9 mouse cellular contexts compared by ENCODE assay signal in the genomic region with DNA sequence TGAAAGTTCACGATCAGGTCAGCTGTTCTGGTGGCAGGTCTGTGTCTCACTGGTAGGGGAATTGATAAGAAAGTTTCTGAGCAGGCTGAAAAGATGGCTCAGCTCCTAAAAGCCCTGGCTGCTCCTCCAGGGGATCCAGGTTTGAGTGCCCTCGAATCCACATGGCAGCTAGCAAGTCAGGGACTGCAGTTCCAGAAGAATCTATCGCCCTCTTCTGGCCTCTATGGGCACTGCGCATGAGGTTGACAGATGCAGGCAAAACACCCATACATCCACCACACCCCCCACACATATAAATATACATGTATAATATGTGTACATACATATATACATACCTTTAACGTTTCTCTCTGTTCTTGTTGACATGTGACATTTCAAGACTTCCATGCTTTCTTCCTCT. TPM values are rescaled to one million over a fixed set of nuclear protein-coding genes. Genes with fewer than 3 reads are reported as not detected.
A peak's percentile ranks its signal among the peaks of the same experiment; 100 is the strongest.
DNase-seq lines count a peak whose midpoint lies in the region; ATAC-seq and TF ChIP-seq lines count a peak whose summit lies in the region.
"Not testable (repeated sequence)": the region's sequence is repeated elsewhere in the genome, so short reads cannot be mapped to it uniquely, and the experiment has no call there.
"Had no signal": no experiment of that assay in that cellular context is flagged by ENCODE, and none has a peak within 500 bp of the region (broad histone marks: within the 10 kb centered on the region; RNA-seq: fewer than 3 reads in every experiment).

No protein-coding gene starts in this region.

- not testable (repeated sequence) for H3K9ac ChIP-seq in kidney, embryonic 15.5 days; limb, embryonic 14.5 days (ENCODE audit: low read depth, low read length, severe bottlenecking); midbrain, embryonic 16.5 days (ENCODE audit: low read depth, low read length)

- not testable (repeated sequence) for TF ChIP-seq POLR2A in bone marrow, adult 2 months (IDR thresholded peaks at IDR 0.05; ENCODE audit: borderline replicate concordance, control insufficient read depth, low read depth, low read length); embryonic fibroblast, embryonic 13.5 days (IDR thresholded peaks at IDR 0.05; ENCODE audit: low read depth, low read length); limb, embryonic 14.5 days (IDR thresholded peaks at IDR 0.05; ENCODE audit: borderline replicate concordance, extremely low read depth, insufficient read depth, insufficient read length)

- H3K27me3 ChIP-seq in kidney, embryonic 15.5 days; limb, embryonic 14.5 days (ENCODE audit: control insufficient read depth, insufficient read depth, low read length); midbrain, embryonic 16.5 days (ENCODE audit: control insufficient read depth, insufficient read depth, low read depth, low read length): not testable (repeated sequence)

- ATAC-seq in kidney, embryonic 15.5 days (replicated peaks; ENCODE audit: low FRiP score): peak; percentile 53; the same call in 1 of the 2 replicates
- ATAC-seq in limb, embryonic 14.5 days (ENCODE audit: low FRiP score, low read depth): not testable (repeated sequence)
- peak; percentile 54; the same call in 1 of the 2 replicates for ATAC-seq in midbrain, embryonic 16.5 days

- TF ChIP-seq CTCF in bone marrow, adult 2 months (IDR thresholded peaks at IDR 0.05; ENCODE audit: control insufficient read depth, insufficient read depth, low read length): peak; percentile 55
- peak; percentile 39; the same call in 1 of the 2 replicates for TF ChIP-seq CTCF in embryonic fibroblast, embryonic 13.5 days (IDR thresholded peaks at IDR 0.05; ENCODE audit: borderline replicate concordance, insufficient read depth, low read length)

- DNase-seq in 416B (ENCODE audit: low read depth): peak; percentile 22
- DNase-seq in heart, adult 9 months (ENCODE audit: low spot score in 2 of 2): peak; percentile 31 to 55
- DNase-seq in limb, embryonic 14.5 days (ENCODE audit: low spot score): peak; percentile 50
- peak; percentile 60 to 82 for DNase-seq in spleen, postnatal 10 days (ENCODE audit: low spot score in 2 of 2)

- H3K27ac ChIP-seq in bone marrow, adult 2 months (ENCODE audit: control insufficient read depth, insufficient read depth, low read depth, low read length, poor library complexity); embryonic fibroblast, embryonic 13.5 days (ENCODE audit: insufficient read depth, low read length); kidney, embryonic 15.5 days; limb, embryonic 14.5 days (replicated peaks; ENCODE audit: low read depth, low read length); midbrain, embryonic 16.5 days (ENCODE audit: low read length): not testable (repeated sequence)

- H3K4me2 ChIP-seq in kidney, embryonic 15.5 days; limb, embryonic 14.5 days (replicated peaks; ENCODE audit: low read depth, low read length, severe bottlenecking); midbrain, embryonic 16.5 days (ENCODE audit: low read length): not testable (repeated sequence)

- not testable (repeated sequence) for H3K36me3 ChIP-seq in kidney, embryonic 15.5 days; limb, embryonic 14.5 days (ENCODE audit: control insufficient read depth, insufficient read depth, low read length); midbrain, embryonic 16.5 days (ENCODE audit: control insufficient read depth, insufficient read depth, low read length)

- H3K9me3 ChIP-seq in kidney, embryonic 15.5 days (replicated peaks); limb, embryonic 14.5 days (ENCODE audit: control insufficient read depth, low read length); midbrain, embryonic 16.5 days (replicated peaks; ENCODE audit: control insufficient read depth, low read length, poor library complexity, severe bottlenecking): not testable (repeated sequence)

- WGBS in bone marrow, adult 2 months: 18% methylated on average over 5 of the region's 5 CpGs
- WGBS in kidney, embryonic 15.5 days: 18% methylated on average over 5 of the region's 5 CpGs
- WGBS in limb, embryonic 14.5 days: 16% methylated on average over 5 of the region's 5 CpGs
- WGBS in midbrain, embryonic 16.5 days: 22% methylated on average over 5 of the region's 5 CpGs

- not testable (repeated sequence) for H3K4me1 ChIP-seq in bone marrow, adult 2 months (ENCODE audit: control insufficient read depth, insufficient read depth, low read length); embryonic fibroblast, embryonic 13.5 days (ENCODE audit: control insufficient read depth, insufficient read depth, low read length); kidney, embryonic 15.5 days; limb, embryonic 14.5 days (ENCODE audit: control insufficient read depth, insufficient read depth, low read length); midbrain, embryonic 16.5 days (ENCODE audit: control insufficient read depth, insufficient read depth, low read length)

- H3K4me3 ChIP-seq in bone marrow, adult 2 months (replicated peaks; ENCODE audit: control insufficient read depth, low read depth, low read length); embryonic fibroblast, embryonic 13.5 days (ENCODE audit: insufficient read depth, low read length); kidney, embryonic 15.5 days (replicated peaks); limb, embryonic 14.5 days (replicated peaks; ENCODE audit: low read length); midbrain, embryonic 16.5 days (ENCODE audit: low read depth, low read length): not testable (repeated sequence)

RNA-seq across cellular contexts. Expression of gene Ang6, which starts 14.7 kb away (rescaled TPM):
- not detected in 2 replicates for polyA plus RNA-seq in bone marrow, adult 2 months (2011; ENCODE audit: insufficient read depth, insufficient read length, low replicate concordance, missing spikeins)
- polyA plus RNA-seq in embryonic fibroblast, embryonic 13.5 days (2011; ENCODE audit: insufficient read length, low read depth, missing spikeins): not detected in 2 replicates
- polyA plus RNA-seq in kidney, embryonic 15.5 days (2015; fragmentation: Nextera tagmentation; extraction: Ambion mirVana): not detected in 2 replicates
- not detected in 2 replicates for polyA plus RNA-seq in limb, embryonic 14.5 days (2012; rRNA removed)
- not detected in 2 replicates for polyA plus RNA-seq in limb, embryonic 14.5 days (2014; fragmentation: Nextera tagmentation; extraction: Ambion mirVana)
- polyA plus RNA-seq in midbrain, embryonic 16.5 days (2015; fragmentation: Nextera tagmentation; extraction: Ambion mirVana): not detected in 2 replicates
- polyA plus RNA-seq: limb, embryonic 13.5 days had no signal

RNA-seq across cellular contexts. Expression of gene Ang5, which starts 30.5 kb away (rescaled TPM):
- not detected in 2 replicates for polyA plus RNA-seq in bone marrow, adult 2 months (2011; ENCODE audit: insufficient read depth, insufficient read length, low replicate concordance, missing spikeins)
- not detected in 2 replicates for polyA plus RNA-seq in embryonic fibroblast, embryonic 13.5 days (2011; ENCODE audit: insufficient read length, low read depth, missing spikeins)
- polyA plus RNA-seq in kidney, embryonic 15.5 days (2015; fragmentation: Nextera tagmentation; extraction: Ambion mirVana): not detected in 2 replicates
- not detected in 2 replicates for polyA plus RNA-seq in limb, embryonic 14.5 days (2012; rRNA removed)
- polyA plus RNA-seq in limb, embryonic 14.5 days (2014; fragmentation: Nextera tagmentation; extraction: Ambion mirVana): not detected in 2 replicates
- polyA plus RNA-seq in midbrain, embryonic 16.5 days (2015; fragmentation: Nextera tagmentation; extraction: Ambion mirVana): not detected in 2 replicates
- polyA plus RNA-seq: limb, embryonic 13.5 days had no signal
